Mouse (Mus musculus): Measurements from ENCODE around the gene Zfp366. TPM values are rescaled to one million over a fixed set of nuclear protein-coding genes. Genes with fewer than 3 reads are reported as not detected.

Zfp366 gene
- not detected in 2 replicates for polyA plus RNA-seq (2012)

- no peak for TF ChIP-seq GATA1 (IDR thresholded peaks at IDR 0.05; ENCODE audit: low read length)
Observed at GRCm38 (mm10) chr13:99184155-99184886, at the start of gene Zfp366. Gene Zfp366 (plus strand): TSS chr13:99184823.

- no peak for TF ChIP-seq GATA1 (IDR thresholded peaks at IDR 0.05; ENCODE audit: low read length)
Observed at GRCm38 (mm10) chr13:99138351-99139255, 46.0 kb upstream of the Zfp366 start.

DNA sequence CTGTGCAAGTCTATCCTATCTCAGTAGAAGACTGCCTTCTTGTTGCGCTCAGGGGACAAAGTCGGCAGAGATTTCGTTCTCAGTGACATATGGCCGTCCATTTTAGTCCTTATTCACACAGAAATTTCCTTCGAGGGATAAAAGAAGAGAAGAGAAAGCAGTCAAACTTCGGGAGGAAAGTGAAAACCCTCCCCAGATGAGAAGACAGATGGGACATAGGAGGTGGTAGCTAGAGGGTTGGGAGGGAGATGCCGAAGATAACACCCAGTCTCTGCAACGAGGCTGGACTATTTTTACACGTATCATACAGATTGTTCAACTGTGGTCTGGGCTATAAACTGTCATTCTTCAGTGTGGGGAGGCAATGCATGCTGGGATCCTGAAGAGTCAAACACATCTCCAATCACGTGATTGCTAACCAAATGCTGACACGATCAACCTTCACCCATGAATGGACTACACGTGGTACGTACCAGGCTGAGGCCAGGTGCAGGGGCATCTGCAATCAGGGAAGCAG lies 38.2 kb upstream of the Zfp366 start:
- TF ChIP-seq GATA1 (IDR thresholded peaks at IDR 0.05; ENCODE audit: low read length): no peak

DNA sequence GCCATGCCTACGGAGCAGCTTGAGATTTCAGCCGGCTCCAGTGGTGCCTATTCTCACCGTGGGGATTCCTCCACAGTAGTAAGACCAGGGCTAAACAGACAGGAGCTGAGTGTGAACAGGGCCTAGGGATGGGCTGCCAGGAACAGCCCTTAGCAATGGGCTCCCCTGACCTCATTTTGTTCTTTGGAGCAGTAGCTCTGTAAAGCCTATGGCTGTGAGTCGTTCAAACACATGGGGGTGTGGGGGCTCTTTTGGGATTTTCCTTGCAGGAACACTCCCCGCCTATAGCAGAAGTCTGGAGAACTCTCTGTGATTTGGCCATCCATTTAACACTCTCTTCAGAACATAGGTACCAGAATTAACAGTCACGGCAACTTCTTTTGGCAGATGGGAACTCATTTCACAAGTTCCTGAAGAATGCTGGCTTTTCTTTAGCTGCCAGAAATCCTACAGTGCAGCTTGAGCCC lies 36.9 kb upstream of the Zfp366 start:
- TF ChIP-seq GATA1 (IDR thresholded peaks at IDR 0.05; ENCODE audit: low read length): no peak

- no peak for TF ChIP-seq GATA1 (IDR thresholded peaks at IDR 0.05; ENCODE audit: low read length)
Observed at GRCm38 (mm10) chr13:99149551-99150305, 34.9 kb upstream of the Zfp366 start.

DNA sequence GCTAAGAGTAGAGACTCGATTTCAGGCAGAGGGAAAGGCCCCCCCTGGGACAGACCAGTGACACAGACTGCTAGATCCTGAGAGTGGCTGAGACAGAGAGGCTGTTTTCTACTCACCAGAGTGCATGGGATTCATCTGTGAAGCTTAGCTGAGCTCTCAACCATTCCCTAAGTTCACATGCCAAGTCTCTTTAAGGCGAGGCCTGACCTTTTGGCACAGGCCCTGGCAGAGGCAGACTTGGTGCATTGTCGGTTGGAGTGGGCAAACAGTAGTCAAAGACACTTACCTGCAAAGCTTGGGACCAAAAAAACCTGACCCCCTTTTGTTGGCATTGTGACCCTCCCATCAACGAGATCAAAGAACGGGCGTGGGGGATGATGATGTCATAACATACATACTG lies 34.0 kb upstream of the Zfp366 start:
- no peak for TF ChIP-seq GATA1 (IDR thresholded peaks at IDR 0.05; ENCODE audit: low read length)

DNA sequence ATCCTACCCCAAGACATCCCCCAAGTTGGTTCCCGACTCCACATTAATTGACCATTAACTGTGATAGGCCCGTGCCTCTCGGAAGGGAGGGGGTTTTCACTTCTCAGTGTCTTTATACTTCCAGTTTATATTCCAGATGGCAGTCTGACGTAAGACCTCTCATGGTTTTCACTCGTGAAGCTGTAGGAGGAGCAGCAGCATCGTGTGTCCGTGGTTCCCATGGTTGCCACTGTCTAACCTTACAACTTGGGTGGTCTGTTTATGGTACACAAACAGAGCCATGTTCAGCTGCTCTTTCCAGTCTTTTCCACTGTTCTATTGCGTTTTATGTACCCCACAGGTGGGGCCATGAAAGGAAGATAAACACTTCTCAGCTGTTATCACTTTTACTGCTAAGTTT lies 33.5 kb upstream of the Zfp366 start:
- no peak for TF ChIP-seq GATA1 (IDR thresholded peaks at IDR 0.05; ENCODE audit: low read length)

GRCm38 (mm10) chr13:99152305-99152930 lies 32.2 kb upstream of the Zfp366 start:
- no peak for TF ChIP-seq GATA1 (IDR thresholded peaks at IDR 0.05; ENCODE audit: low read length)

- TF ChIP-seq GATA1 (IDR thresholded peaks at IDR 0.05; ENCODE audit: low read length): no peak
Observed at GRCm38 (mm10) chr13:99157709-99158108, 26.9 kb upstream of the Zfp366 start.

GRCm38 (mm10) chr13:99158773-99159172 lies 25.9 kb upstream of the Zfp366 start:
- no peak for TF ChIP-seq GATA1 (IDR thresholded peaks at IDR 0.05; ENCODE audit: low read length)

- TF ChIP-seq GATA1 (IDR thresholded peaks at IDR 0.05; ENCODE audit: low read length): no peak
Observed at GRCm38 (mm10) chr13:99163071-99163470, 21.6 kb upstream of the Zfp366 start.

- no peak for TF ChIP-seq GATA1 (IDR thresholded peaks at IDR 0.05; ENCODE audit: low read length)
Observed at GRCm38 (mm10) chr13:99163521-99164359, 20.9 kb upstream of the Zfp366 start.

- TF ChIP-seq GATA1 (IDR thresholded peaks at IDR 0.05; ENCODE audit: low read length): no peak
Observed at GRCm38 (mm10) chr13:99164360-99164759, 20.3 kb upstream of the Zfp366 start.

DNA sequence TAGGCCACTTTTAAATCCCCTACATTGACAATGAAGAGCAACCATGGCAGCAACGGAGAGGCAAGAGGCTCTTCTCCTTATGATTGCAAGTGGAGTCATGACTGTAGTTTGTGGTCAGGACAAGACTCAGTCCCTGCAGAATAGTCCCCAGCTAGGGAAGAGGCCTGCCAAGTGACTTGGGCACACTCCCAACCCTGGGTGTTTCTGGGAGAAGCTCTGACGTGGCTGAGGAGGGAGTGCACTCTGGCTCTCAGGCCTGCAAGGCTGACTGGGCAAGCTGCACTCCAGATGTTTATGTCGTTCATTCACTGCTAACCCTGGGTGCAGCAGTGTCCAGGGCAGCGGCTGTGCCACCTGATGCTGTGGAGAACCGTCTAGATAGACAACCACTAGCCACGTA lies 15.2 kb upstream of the Zfp366 start:
- no peak for TF ChIP-seq GATA1 (IDR thresholded peaks at IDR 0.05; ENCODE audit: low read length)

Data from G1E-ER4 (cell line).